Mouse (Mus musculus) testis, adult 2 months (tissue): ENCODE measurements at regions not wholly inside any gene's neighbourhood (a gene's known extent, or its start where the extent isn't known, plus 50 kb on each side); places are given as distances from the start of the nearest gene placed in this dataset.

ENCODE experiments used
- CTCF ChIP-seq: fragments of 200-500 bp; IDR thresholded peaks from 2 replicates; pipeline ENCODE4 v1.5.1; 2012; ENCODE audit warnings: low read depth, mild to moderate bottlenecking, inconsistent platforms, low read length, moderate library complexity; ENCODE audit not compliant: control insufficient read depth, insufficient read depth, insufficient replicate concordance
- POLR2A ChIP-seq: fragments of 200-500 bp; IDR thresholded peaks from 2 replicates; pipeline ENCODE4 v1.6.1; 2012; ENCODE audit warnings: low read depth, mild to moderate bottlenecking, inconsistent platforms, low read length, moderate library complexity; ENCODE audit not compliant: control insufficient read depth

DNA sequence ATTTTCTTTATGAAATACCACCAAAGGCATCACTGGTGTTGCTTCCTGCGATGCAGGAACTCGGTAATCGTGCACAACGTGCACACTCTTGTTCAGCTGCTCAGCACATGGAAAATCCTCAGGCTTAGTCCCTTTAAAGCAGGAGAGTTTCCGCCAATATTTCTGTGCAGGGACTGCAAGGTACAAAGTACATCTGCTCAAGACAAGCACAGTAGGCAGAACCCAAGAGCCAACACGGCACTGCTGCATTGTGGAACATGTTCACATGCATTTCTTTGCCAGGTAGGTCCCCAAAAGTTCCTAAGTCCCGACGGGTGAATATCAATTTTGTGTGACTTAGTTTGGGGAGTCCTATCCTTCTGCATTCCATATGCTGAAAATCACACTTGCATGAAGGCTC lies 808.0 kb upstream of the Pou3f3 start:
- TF ChIP-seq CTCF, result no peak
- TF ChIP-seq POLR2A, result no peak
